Mouse (Mus musculus) limb, embryonic 14.5 days (tissue): ENCODE results near the gene Marcksl1. TPM values are rescaled to one million over a fixed set of nuclear protein-coding genes. Genes with fewer than 3 reads are reported as not detected.

Experiments
- ATAC-seq: fragments of 200-750 bp; cut with Nextera tagmentation; 2 replicates; pipeline ENCODE4 v1.8.0; 2017; ENCODE audit warnings: low read depth, moderate number of reproducible peaks, moderate TSS enrichment; ENCODE audit not compliant: low FRiP score
- DNase-seq: peaks from one replicate; pipeline ENCODE4 v3.0.0-alpha.2; 2015; ENCODE audit warnings: low spot score
- H3K27ac ChIP-seq: fragments of 300-500 bp; sonication (generic); replicated peaks from 2 replicates; pipeline ENCODE4 v1.5.1; 2014; ENCODE audit warnings: low read depth, mild to moderate bottlenecking, low read length, moderate library complexity, mixed read lengths
- H3K27me3 ChIP-seq: fragments of 300-500 bp; sonication (generic); 2 replicates; pipeline ENCODE4 v1.6.1; 2014; ENCODE audit warnings: low read length, mixed read lengths; ENCODE audit not compliant: control insufficient read depth, insufficient read depth
- H3K36me3 ChIP-seq: fragments of 300-500 bp; sonication (generic); 2 replicates; pipeline ENCODE4 v1.6.1; 2014; ENCODE audit warnings: mild to moderate bottlenecking, low read length, moderate library complexity, mixed read lengths; ENCODE audit not compliant: control insufficient read depth, insufficient read depth
- H3K4me1 ChIP-seq: fragments of 300-500 bp; sonication (generic); 2 replicates; pipeline ENCODE4 v1.6.1; 2014; ENCODE audit warnings: antibody characterized with exemption, low read length, mixed read lengths; ENCODE audit not compliant: control insufficient read depth, insufficient read depth
- H3K4me2 ChIP-seq: fragments of 300-500 bp; sonication (generic); replicated peaks from 2 replicates; pipeline ENCODE4 v1.6.1; 2014; ENCODE audit warnings: low read depth, mild to moderate bottlenecking, low read length, moderate library complexity; ENCODE audit not compliant: severe bottlenecking
- H3K4me3 ChIP-seq: fragments of 300-500 bp; sonication (generic); replicated peaks from 2 replicates; pipeline ENCODE4 v1.5.1; 2014; ENCODE audit warnings: low read length
- H3K9ac ChIP-seq: fragments of 300-500 bp; sonication (generic); 2 replicates; pipeline ENCODE4 v1.6.1; 2014; ENCODE audit warnings: mild to moderate bottlenecking, low read depth, low read length, moderate library complexity; ENCODE audit not compliant: severe bottlenecking
- H3K9me3 ChIP-seq: fragments of 300-500 bp; sonication (generic); 2 replicates; pipeline ENCODE4 v1.6.1; 2016; ENCODE audit warnings: low read length; ENCODE audit not compliant: control insufficient read depth
- POLR2A ChIP-seq: fragments of 200-500 bp; IDR thresholded peaks from 2 replicates; pipeline ENCODE4 v1.8.0; 2012; ENCODE audit warnings: inconsistent platforms, mild to moderate bottlenecking, moderate library complexity, borderline replicate concordance; ENCODE audit not compliant: insufficient read depth, insufficient read length; ENCODE audit errors: extremely low read depth
- WGBS: fragments of 180-500 bp; shearing (Covaris S2); extraction: QIAGEN DNeasy Blood & Tissue Kit; methylation state at CpG from one replicate; pipeline ENCODE4 v1.1.7; 2014; 5-methylcytosine and 5-hydroxymethylcytosine counted together
- polyA plus RNA-seq, 2 experiments: library from polyadenylated mRNA; depleted of rRNA in 1 of 2; stranded (reverse) in 1 of 2; unstranded in 1 of 2; fragments of >200 nt; fragmentation: Nextera tagmentation in 1 of 2; extraction: Ambion mirVana in 1 of 2; gene quantifications; 2 replicates each; pipeline versions ENCODE4 v1.2.1 to v1.2.3; 2012 to 2014

Marcksl1 gene
- polyA plus RNA-seq, 2 experiments, result 563 to 648 TPM

- Histone ChIP-seq H3K4me3 (peak overlapping the region; percentile 52), H3K9me3 (no peaks in the 10 kb centered on the region), H3K27me3 (no peaks in the 10 kb centered on the region), H3K4me2 (peak overlapping the region; percentile 68; the same call in 1 of the 2 replicates), H3K36me3 (no peaks in the 10 kb centered on the region), H3K27ac (0 out of 2 replicates have a peak overlapping the region, but pooled peaks have one; percentile 89), H3K4me1 (peaks cover 2% of the 10 kb centered on the region; the same call in 1 of the 2 replicates), H3K9ac (no peak overlapping the region)
- no peak for TF ChIP-seq POLR2A
- WGBS, result 83% methylated on average over 8 of the region's 8 CpGs
- no peak for DNase-seq
- ATAC-seq, result no peak
Observed at GRCm38 (mm10) chr4:129500017-129500416, 13.4 kb upstream of the Marcksl1 start.

GRCm38 (mm10) chr4:129500607-129501566, 12.5 kb upstream of the Marcksl1 start:
- TF ChIP-seq POLR2A, result peak; percentile 49; the same call in 1 of the 2 replicates
- no peaks in the 10 kb centered on the region for H3K27me3 ChIP-seq
- no peaks in the 10 kb centered on the region for H3K9me3 ChIP-seq
- ATAC-seq (peak; percentile 88), DNase-seq (peak; percentile 85)
- peak overlapping the region; percentile 89 for H3K27ac ChIP-seq
- H3K36me3 ChIP-seq, result no peaks in the 10 kb centered on the region
- H3K4me3 ChIP-seq, result peak overlapping the region; percentile 52
- H3K4me1 ChIP-seq, result peaks cover 2% of the 10 kb centered on the region; the same call in 1 of the 2 replicates
- WGBS, result 2% methylated on average over 45 of the region's 49 CpGs
- H3K9ac ChIP-seq, result peak overlapping the region; percentile 61
- peak overlapping the region; percentile 68 for H3K4me2 ChIP-seq

GRCm38 (mm10) chr4:129502327-129502888, 11.0 kb upstream of the Marcksl1 start:
- no peak for TF ChIP-seq POLR2A

GRCm38 (mm10) chr4:129502901-129503444, 10.4 kb upstream of the Marcksl1 start:
- Histone ChIP-seq H3K4me1 (no peaks in the 10 kb centered on the region; the same call in 1 of the 2 replicates), H3K9ac (no peak overlapping the region), H3K27me3 (no peaks in the 10 kb centered on the region), H3K4me2 (no peak overlapping the region), H3K9me3 (no peaks in the 10 kb centered on the region), H3K4me3 (no peak overlapping the region), H3K36me3 (no peaks in the 10 kb centered on the region), H3K27ac (no peak overlapping the region)
- 65% methylated on average over 11 of the region's 11 CpGs for WGBS
- no peak for TF ChIP-seq POLR2A
- ATAC-seq (no peak), DNase-seq (no peak)

More at GRCm38 (mm10) chr4:129502327-129502888, 11.0 kb upstream of the Marcksl1 start:
- Histone ChIP-seq H3K27me3 (no peaks in the 10 kb centered on the region), H3K4me2 (no peak overlapping the region), H3K27ac (no peak overlapping the region), H3K4me1 (no peaks in the 10 kb centered on the region; the same call in 1 of the 2 replicates), H3K4me3 (no peak overlapping the region), H3K36me3 (no peaks in the 10 kb centered on the region), H3K9ac (no peak overlapping the region), H3K9me3 (no peaks in the 10 kb centered on the region)
- ATAC-seq (no peak), DNase-seq (no peak)
- 70% methylated on average over 9 of the region's 9 CpGs for WGBS

- Histone ChIP-seq H3K27me3 (no peaks in the 10 kb centered on the region), H3K9ac (no peak overlapping the region), H3K27ac (no peak overlapping the region), H3K9me3 (no peaks in the 10 kb centered on the region), H3K4me3 (no peak overlapping the region), H3K4me1 (no peaks in the 10 kb centered on the region; the same call in 1 of the 2 replicates), H3K4me2 (no peak overlapping the region), H3K36me3 (no peaks in the 10 kb centered on the region)
- ATAC-seq (no peak), DNase-seq (no peak)
- no peak for TF ChIP-seq POLR2A
- 85% methylated on average over 3 of the region's 3 CpGs for WGBS
Observed at GRCm38 (mm10) chr4:129505511-129505910, 7.9 kb upstream of the Marcksl1 start.
